Mouse (Mus musculus) leukemia stem cell, adult 10-12 weeks (primary cell): ENCODE data around the gene Tenm2. TPM values are rescaled to one million over a fixed set of nuclear protein-coding genes. Genes with fewer than 3 reads are reported as not detected.

Source experiments
- polyA plus RNA-seq: library from polyadenylated mRNA; stranded (reverse); fragments of >175 nt; gene quantifications from 2 replicates; pipeline ENCODE4 v1.2.3, GENCODE M21; 2012; ENCODE audit warnings: low replicate concordance

Gene Tenm2
- polyA plus RNA-seq: not detected in 2 replicates

GRCm38 (mm10) chr11:37235914-37236600 is at the start of gene Tenm2:
Tenm2 (minus strand) TSS chr11:37235964.

DNA sequence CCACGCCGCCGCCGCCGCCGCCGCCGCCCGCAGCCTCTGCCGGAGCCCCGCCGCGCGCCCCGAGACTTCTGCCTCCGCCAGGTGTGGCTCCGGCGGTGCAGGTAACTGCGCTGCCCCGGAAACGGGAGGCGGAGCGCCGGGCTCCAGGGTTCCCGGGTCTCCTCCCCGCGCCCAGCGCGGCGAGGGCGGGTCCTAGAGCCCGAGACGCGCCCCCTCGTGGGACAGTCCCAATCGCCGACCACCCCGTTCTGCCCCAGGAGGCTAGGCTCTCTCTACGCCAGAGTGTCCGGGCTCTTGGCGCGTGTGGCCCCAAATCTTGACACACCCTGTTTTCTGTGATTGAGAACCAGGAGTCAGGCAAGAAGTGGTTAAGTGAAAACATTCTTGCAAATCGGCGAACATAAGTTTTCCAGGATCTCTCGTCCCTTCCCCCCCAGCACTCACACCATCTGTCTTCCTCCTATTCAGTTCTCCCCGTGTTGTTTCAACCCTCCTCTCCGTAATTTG is 1255.3 kb downstream of the Tenm2 start, which contains the start of gene Wwc1:
Gene Wwc1, minus strand, starts transcription at position 117 of the 507 bp plus-strand sequence.

